Mouse (Mus musculus): ENCODE data around the gene Irx6. TPM values are rescaled to one million over a fixed set of nuclear protein-coding genes. Genes with fewer than 3 reads are reported as not detected.

Irx6 gene
- polyA plus RNA-seq, 1 experiment from 2014 or later, result 2.4 TPM

GRCm38 (mm10) chr8:92723947-92724346 is 49.9 kb downstream of the Irx6 start:
- WGBS, result 22% methylated on average over 7 of the region's 7 CpGs
- no peaks in the 10 kb centered on the region for H3K36me3 ChIP-seq
- H3K4me2 ChIP-seq, result no peak overlapping the region
- ATAC-seq (ENCODE audit: low FRiP score, low read depth), result no peak
- no peak overlapping the region for H3K9ac ChIP-seq
- H3K27me3 ChIP-seq, result peaks cover 20% of the 10 kb centered on the region
- H3K9me3 ChIP-seq, result no peaks in the 10 kb centered on the region
- H3K4me3 ChIP-seq, result no peak overlapping the region
- H3K4me1 ChIP-seq (replicated peaks), result peaks cover 14% of the 10 kb centered on the region
- H3K27ac ChIP-seq (replicated peaks), result 0 out of 2 replicates have a peak overlapping the region, but pooled peaks have one; percentile 21

- H3K27me3 ChIP-seq, result peaks cover 18% of the 10 kb centered on the region
- peaks cover 14% of the 10 kb centered on the region for H3K4me1 ChIP-seq (replicated peaks)
- no peak overlapping the region for H3K4me2 ChIP-seq
- 53% methylated on average over 8 of the region's 8 CpGs for WGBS
- no peak overlapping the region for H3K27ac ChIP-seq (replicated peaks)
- H3K9me3 ChIP-seq, result no peaks in the 10 kb centered on the region
- no peak for ATAC-seq (ENCODE audit: low FRiP score, low read depth)
- H3K4me3 ChIP-seq, result no peak overlapping the region
- H3K9ac ChIP-seq, result no peak overlapping the region
- no peaks in the 10 kb centered on the region for H3K36me3 ChIP-seq
These were observed 50.3 kb downstream of the Irx6 start for GRCm38 (mm10) chr8:92724359-92724758.

Other genes with a start within 250 kb of the Irx6 start
- 23.7 and 26.2 TPM in 2 replicates for gene Mmp2, start 153.0 kb downstream of the Irx6 start, polyA plus RNA-seq (2015; fragmentation: Nextera tagmentation; extraction: Ambion mirVana)
- 9.9 and 11.4 TPM in 2 replicates for gene Lpcat2, start 181.1 kb downstream of the Irx6 start, polyA plus RNA-seq (2015; fragmentation: Nextera tagmentation; extraction: Ambion mirVana)
- gene Capns2, start 227.1 kb downstream of the Irx6 start, polyA plus RNA-seq (2015; fragmentation: Nextera tagmentation; extraction: Ambion mirVana), result 0.30 and 0.43 TPM in 2 replicates